Mouse (Mus musculus): ENCODE results near the gene Coro2a. TPM values are rescaled to one million over a fixed set of nuclear protein-coding genes. Genes with fewer than 3 reads are reported as not detected.

Coro2a gene
- polyA plus RNA-seq, 1 experiment = 0.33 TPM

GRCm38 (mm10) chr4:46503881-46504280 lies 98.1 kb downstream of the Coro2a start:
- no peaks in the 10 kb centered on the region for H3K79me3 ChIP-seq (ENCODE audit: low read depth)
- H3K79me2 ChIP-seq (ENCODE audit: control insufficient read depth, insufficient read depth) = no peaks in the 10 kb centered on the region
- H3K36me3 ChIP-seq (ENCODE audit: control insufficient read depth, insufficient read depth) = peaks cover 56% of the 10 kb centered on the region
- H3K4me3 ChIP-seq (ENCODE audit: insufficient read depth, poor library complexity, severe bottlenecking) = no peak overlapping the region
- TF ChIP-seq CTCF (IDR thresholded peaks at IDR 0.05; ENCODE audit: control insufficient read depth, insufficient read depth, insufficient read length) (no peak), FOSL1 (IDR thresholded peaks at IDR 0.05; ENCODE audit: insufficient read depth, low read length, poor library complexity, severe bottlenecking) (no peak), MAX (IDR thresholded peaks at IDR 0.05) (no peak), USF1 (IDR thresholded peaks at IDR 0.05; ENCODE audit: low read depth) (no peak), MYOG (IDR thresholded peaks at IDR 0.05; ENCODE audit: control insufficient read depth, extremely low read depth, insufficient read length) (no peak), CEBPB (IDR thresholded peaks at IDR 0.05; ENCODE audit: low read depth) (no peak), MYOD1 (IDR thresholded peaks at IDR 0.05; ENCODE audit: control insufficient read depth, insufficient read length, low read depth) (no peak)
- no peak overlapping the region for H3ac ChIP-seq (ENCODE audit: control insufficient read depth, insufficient read length, low read depth)
- no peaks in the 10 kb centered on the region for H3K27me3 ChIP-seq (ENCODE audit: control insufficient read depth, insufficient read depth, insufficient read length)

- Histone ChIP-seq H3K27me3 (ENCODE audit: control insufficient read depth, insufficient read depth, insufficient read length) (no peaks in the 10 kb centered on the region), H3K4me3 (ENCODE audit: insufficient read depth, poor library complexity, severe bottlenecking) (no peak overlapping the region), H3K79me2 (ENCODE audit: control insufficient read depth, insufficient read depth) (peaks cover 5% of the 10 kb centered on the region), H3K79me3 (ENCODE audit: low read depth) (no peaks in the 10 kb centered on the region), H3ac (ENCODE audit: control insufficient read depth, insufficient read length, low read depth) (no peak overlapping the region), H3K36me3 (ENCODE audit: control insufficient read depth, insufficient read depth) (peaks cover 65% of the 10 kb centered on the region)
- TF ChIP-seq MYOG (IDR thresholded peaks at IDR 0.05; ENCODE audit: control insufficient read depth, extremely low read depth, insufficient read length) (no peak), USF1 (IDR thresholded peaks at IDR 0.05; ENCODE audit: low read depth) (no peak), CTCF (IDR thresholded peaks at IDR 0.05; ENCODE audit: control insufficient read depth, insufficient read depth, insufficient read length) (no peak), FOSL1 (IDR thresholded peaks at IDR 0.05; ENCODE audit: insufficient read depth, low read length, poor library complexity, severe bottlenecking) (no peak), CEBPB (IDR thresholded peaks at IDR 0.05; ENCODE audit: low read depth) (no peak), MAX (IDR thresholded peaks at IDR 0.05) (no peak), MYOD1 (IDR thresholded peaks at IDR 0.05; ENCODE audit: control insufficient read depth, insufficient read length, low read depth) (no peak)
Observed at GRCm38 (mm10) chr4:46502606-46503502, 99.1 kb downstream of the Coro2a start.

GRCm38 (mm10) chr4:46498976-46499375 lies 103.0 kb downstream of the Coro2a start:
- H3ac ChIP-seq (ENCODE audit: control insufficient read depth, insufficient read length, low read depth) = no peak overlapping the region
- H3K79me2 ChIP-seq (ENCODE audit: control insufficient read depth, insufficient read depth) = peaks cover 8% of the 10 kb centered on the region
- H3K79me3 ChIP-seq (ENCODE audit: low read depth) = peaks cover 2% of the 10 kb centered on the region
- no peaks in the 10 kb centered on the region for H3K27me3 ChIP-seq (ENCODE audit: control insufficient read depth, insufficient read depth, insufficient read length)
- H3K36me3 ChIP-seq (ENCODE audit: control insufficient read depth, insufficient read depth) = peaks cover 78% of the 10 kb centered on the region
- TF ChIP-seq FOSL1 (IDR thresholded peaks at IDR 0.05; ENCODE audit: insufficient read depth, low read length, poor library complexity, severe bottlenecking) (no peak), CTCF (IDR thresholded peaks at IDR 0.05; ENCODE audit: control insufficient read depth, insufficient read depth, insufficient read length) (peak; percentile 38)
- H3K4me3 ChIP-seq (ENCODE audit: insufficient read depth, poor library complexity, severe bottlenecking) = no peak overlapping the region

- no peak overlapping the region for H3K4me3 ChIP-seq (ENCODE audit: insufficient read depth, poor library complexity, severe bottlenecking)
- peaks cover 2% of the 10 kb centered on the region for H3K79me3 ChIP-seq (ENCODE audit: low read depth)
- H3K27me3 ChIP-seq (ENCODE audit: control insufficient read depth, insufficient read depth, insufficient read length) = no peaks in the 10 kb centered on the region
- H3K79me2 ChIP-seq (ENCODE audit: control insufficient read depth, insufficient read depth) = peaks cover 8% of the 10 kb centered on the region
- H3K36me3 ChIP-seq (ENCODE audit: control insufficient read depth, insufficient read depth) = peaks cover 78% of the 10 kb centered on the region
- no peak overlapping the region for H3ac ChIP-seq (ENCODE audit: control insufficient read depth, insufficient read length, low read depth)
- no peak for TF ChIP-seq CEBPB (IDR thresholded peaks at IDR 0.05; ENCODE audit: low read depth)
- no peak for TF ChIP-seq FOSL1 (IDR thresholded peaks at IDR 0.05; ENCODE audit: insufficient read depth, low read length, poor library complexity, severe bottlenecking)
- no peak for TF ChIP-seq MAX (IDR thresholded peaks at IDR 0.05)
- no peak for TF ChIP-seq USF1 (IDR thresholded peaks at IDR 0.05; ENCODE audit: low read depth)
- TF ChIP-seq MYOG (IDR thresholded peaks at IDR 0.05; ENCODE audit: control insufficient read depth, extremely low read depth, insufficient read length) = no peak
- TF ChIP-seq MYOD1 (IDR thresholded peaks at IDR 0.05; ENCODE audit: control insufficient read depth, insufficient read length, low read depth) = no peak
Observed at GRCm38 (mm10) chr4:46498511-46498910, 103.5 kb downstream of the Coro2a start.

GRCm38 (mm10) chr4:46497286-46497892 lies 104.6 kb downstream of the Coro2a start:
- H3K79me2 ChIP-seq (ENCODE audit: control insufficient read depth, insufficient read depth) = peaks cover 13% of the 10 kb centered on the region
- no peak overlapping the region for H3ac ChIP-seq (ENCODE audit: control insufficient read depth, insufficient read length, low read depth)
- peaks cover 2% of the 10 kb centered on the region for H3K79me3 ChIP-seq (ENCODE audit: low read depth)
- TF ChIP-seq CEBPB (IDR thresholded peaks at IDR 0.05; ENCODE audit: low read depth) (peak; percentile 75), FOSL1 (IDR thresholded peaks at IDR 0.05; ENCODE audit: insufficient read depth, low read length, poor library complexity, severe bottlenecking) (no peak), CTCF (IDR thresholded peaks at IDR 0.05; ENCODE audit: control insufficient read depth, insufficient read depth, insufficient read length) (peak; percentile 68)
- peaks cover 80% of the 10 kb centered on the region for H3K36me3 ChIP-seq (ENCODE audit: control insufficient read depth, insufficient read depth)
- no peak overlapping the region for H3K4me3 ChIP-seq (ENCODE audit: insufficient read depth, poor library complexity, severe bottlenecking)
- H3K27me3 ChIP-seq (ENCODE audit: control insufficient read depth, insufficient read depth, insufficient read length) = no peaks in the 10 kb centered on the region

All from C2C12 (cell line).